Mouse (Mus musculus): ENCODE results near the gene Psat1.

Psat1 gene

GRCm38 (mm10) chr19:15947237-15947636 is at the start of gene Psat1:
Gene Psat1, minus strand, starts transcription at chr19:15947337.
- no peak for DNase-seq (ENCODE audit: low read depth, low spot score)

- no peak for DNase-seq (ENCODE audit: low read depth, low spot score)
These were observed 43.0 kb upstream of the Psat1 start for GRCm38 (mm10) chr19:15990102-15990501.

DNA sequence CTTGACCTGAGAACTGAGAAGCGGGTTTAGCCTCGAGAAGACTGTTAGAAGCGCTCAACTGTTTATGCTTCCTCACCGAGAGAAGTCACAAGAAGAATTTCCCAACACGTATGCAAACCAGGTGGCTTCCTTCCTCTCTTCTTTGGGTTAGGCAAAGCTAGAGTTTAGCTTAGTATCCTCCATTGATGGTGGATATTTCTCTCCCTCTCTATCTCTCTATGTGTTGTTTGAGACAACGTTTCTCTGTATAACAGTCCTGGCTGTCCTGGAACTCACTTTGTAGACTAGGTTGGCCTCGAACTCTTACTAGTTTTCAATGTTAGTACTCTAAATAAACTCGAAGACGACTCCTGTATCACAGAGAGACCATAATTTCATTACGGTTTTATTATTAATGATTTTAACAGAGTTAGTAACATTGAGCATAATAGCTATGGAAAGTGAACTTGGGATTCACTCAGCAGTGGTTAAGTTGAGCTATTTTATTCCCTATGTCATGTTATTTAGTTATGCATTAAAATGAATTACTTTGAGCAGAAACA is 38.1 kb upstream of the Psat1 start:
- no peak for DNase-seq (ENCODE audit: low read depth, low spot score)

- peak; percentile 89 for DNase-seq (ENCODE audit: low read depth, low spot score)
These were observed 37.5 kb upstream of the Psat1 start, which contains the start of gene Cep78 for GRCm38 (mm10) chr19:15984449-15985171. Gene Cep78, minus strand, starts transcription at chr19:15984989.

DNA sequence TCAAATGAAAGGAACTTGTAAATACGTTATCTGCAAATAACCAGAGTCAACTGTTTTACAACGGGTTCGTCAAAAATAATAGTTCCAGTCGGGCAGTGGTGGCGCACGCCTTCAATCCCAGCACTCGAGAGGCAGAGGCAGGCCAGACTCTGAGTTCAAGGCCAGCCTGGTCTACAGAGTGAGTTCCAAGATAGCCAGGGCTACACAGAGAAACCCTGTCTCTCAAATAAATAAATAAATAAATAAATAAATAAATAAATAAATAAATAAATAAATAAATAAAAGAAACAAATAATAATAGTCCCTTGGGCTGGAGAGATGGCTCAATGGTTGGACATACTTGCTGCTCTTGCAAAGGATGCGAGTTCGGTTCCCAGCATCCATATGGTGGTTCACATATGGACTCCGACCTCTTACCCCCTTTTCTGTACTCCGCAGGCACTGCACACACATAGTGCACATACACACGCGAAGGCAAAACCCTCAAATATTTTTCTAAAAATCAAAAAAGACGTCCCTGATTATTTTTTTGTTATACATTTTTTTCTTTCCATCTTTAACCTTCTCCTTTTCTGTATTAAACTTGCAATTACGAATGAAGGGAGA is 36.7 kb upstream of the Psat1 start:
- no peak for DNase-seq (ENCODE audit: low read depth, low spot score)

DNA sequence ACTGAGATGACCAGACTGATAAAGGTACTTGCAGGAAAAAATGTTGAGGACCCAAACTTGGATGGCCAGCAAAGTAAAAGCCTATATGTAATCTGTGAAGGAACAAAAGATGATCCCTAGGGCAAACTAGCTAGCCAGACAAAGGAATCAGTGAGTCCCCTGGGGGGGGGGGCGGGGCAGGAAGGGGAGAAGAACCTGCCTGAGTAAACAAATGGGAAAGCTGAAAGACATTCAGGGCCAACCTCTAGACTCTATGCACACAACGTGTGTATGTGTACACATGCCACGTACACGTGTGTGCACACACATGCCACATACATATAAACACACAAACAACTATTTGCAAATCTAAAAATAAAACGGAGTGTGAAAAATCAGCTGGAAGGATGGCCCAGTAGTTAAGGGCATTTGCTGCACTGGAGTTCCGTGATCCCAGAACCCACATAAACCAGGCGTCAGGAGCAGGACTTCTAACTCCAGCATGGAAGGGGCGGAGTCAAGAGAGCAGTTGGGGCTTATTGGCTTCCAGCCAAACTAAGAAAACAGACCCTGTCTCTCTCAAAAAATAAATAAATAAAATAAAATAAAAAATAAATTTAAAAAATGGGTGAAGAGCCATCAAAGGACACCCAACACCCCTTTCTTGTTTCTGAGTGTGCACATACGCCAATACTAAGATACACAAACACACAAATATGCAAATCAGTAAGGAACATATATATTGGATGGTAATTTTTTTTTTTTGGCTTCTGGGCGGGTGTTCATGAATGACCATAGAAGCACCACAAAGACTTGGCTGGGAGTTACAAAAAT is 36.0 kb upstream of the Psat1 start:
- DNase-seq (ENCODE audit: low read depth, low spot score): peak; percentile 74

GRCm38 (mm10) chr19:15981861-15982260 is 34.7 kb upstream of the Psat1 start:
- peak; percentile 81 for DNase-seq (ENCODE audit: low read depth, low spot score)

DNA sequence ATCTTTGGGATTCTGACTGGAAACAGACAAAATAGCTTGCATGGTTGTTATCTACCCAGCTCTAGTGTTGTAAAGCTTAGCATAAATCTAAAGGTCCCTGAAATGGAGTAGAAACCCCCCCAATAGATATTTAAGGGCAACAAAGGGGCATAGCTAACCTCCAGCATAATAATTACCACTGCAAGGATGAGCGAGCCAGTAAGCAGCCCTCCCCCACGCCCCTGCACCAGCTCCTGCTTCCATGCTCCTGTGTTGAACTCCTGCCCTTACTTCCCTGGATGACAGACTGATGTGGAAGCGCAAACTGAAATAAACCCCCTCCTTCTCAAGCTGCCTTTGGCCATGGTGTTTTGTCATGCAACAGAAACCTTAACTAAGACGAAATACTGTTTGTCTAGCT is 26.2 kb upstream of the Psat1 start:
- no peak for DNase-seq (ENCODE audit: low read depth, low spot score)

DNA sequence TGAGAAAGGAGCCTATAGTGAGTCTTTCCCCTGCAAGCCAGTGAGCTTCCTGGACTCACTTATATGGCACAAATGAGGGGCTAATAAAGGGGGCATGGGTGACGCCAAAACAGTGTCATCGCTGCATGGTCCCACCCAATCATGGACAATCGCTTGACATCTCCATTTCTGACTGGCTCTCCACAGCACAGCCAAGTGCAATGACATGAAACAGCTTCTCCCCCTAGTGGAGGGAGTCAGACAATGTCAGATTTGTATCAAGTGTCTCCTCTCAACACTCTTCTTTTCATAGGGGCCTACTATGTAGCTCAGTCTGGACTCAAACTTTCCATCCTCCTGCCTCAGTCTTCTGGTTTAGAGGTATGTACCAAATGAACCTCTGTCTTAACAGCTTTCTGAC is 17.9 kb upstream of the Psat1 start:
- peak; percentile 75 for DNase-seq (ENCODE audit: low read depth, low spot score)

DNA sequence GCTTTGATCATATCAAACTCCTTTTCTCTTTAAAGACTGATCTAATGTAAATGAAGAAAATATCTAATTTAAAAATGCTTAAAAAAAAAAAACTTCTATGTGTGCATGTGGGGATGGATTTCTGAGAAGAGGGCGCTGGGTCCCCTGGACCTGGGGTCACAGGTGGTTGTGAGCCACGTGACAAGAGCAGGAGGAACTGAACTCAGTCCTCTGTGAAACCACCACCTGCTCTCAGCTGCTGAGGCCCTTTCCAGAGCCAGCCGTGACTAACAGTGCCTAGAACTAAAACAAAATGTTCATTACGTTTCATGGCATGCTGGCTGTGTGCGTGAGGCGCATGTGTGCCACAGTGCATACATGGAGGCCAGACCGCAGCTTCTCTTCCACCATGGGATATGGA is 17.4 kb upstream of the Psat1 start:
- DNase-seq (ENCODE audit: low read depth, low spot score): no peak

- DNase-seq (ENCODE audit: low read depth, low spot score): peak; percentile 57
These were observed 16.0 kb upstream of the Psat1 start for GRCm38 (mm10) chr19:15963011-15963695.

GRCm38 (mm10) chr19:15962313-15962712 is 15.2 kb upstream of the Psat1 start:
- DNase-seq (ENCODE audit: low read depth, low spot score): no peak

DNA sequence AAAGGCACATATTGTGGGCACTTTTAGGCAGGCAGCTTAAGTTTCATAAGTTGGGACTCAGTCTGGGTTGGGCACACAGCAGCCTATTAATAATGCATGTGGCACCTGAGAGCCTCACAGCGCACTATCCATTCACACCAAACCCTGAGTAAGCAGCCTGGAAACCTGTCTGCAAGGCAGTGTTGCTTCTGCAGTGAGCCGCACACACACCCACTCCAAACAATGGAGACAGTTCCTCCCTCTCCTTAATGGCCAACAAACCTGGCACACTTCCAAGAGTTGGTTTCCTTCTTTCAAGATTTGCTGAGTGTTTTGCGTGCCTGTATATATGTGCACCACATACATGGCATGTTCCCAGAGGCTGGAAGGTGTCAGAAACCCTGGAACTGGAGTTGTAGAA is 3.1 kb upstream of the Psat1 start:
- peak; percentile 74 for DNase-seq (ENCODE audit: low read depth, low spot score)

- no peak for DNase-seq (ENCODE audit: low read depth, low spot score)
These were observed 1.7 kb upstream of the Psat1 start for GRCm38 (mm10) chr19:15948867-15949266.

DNA sequence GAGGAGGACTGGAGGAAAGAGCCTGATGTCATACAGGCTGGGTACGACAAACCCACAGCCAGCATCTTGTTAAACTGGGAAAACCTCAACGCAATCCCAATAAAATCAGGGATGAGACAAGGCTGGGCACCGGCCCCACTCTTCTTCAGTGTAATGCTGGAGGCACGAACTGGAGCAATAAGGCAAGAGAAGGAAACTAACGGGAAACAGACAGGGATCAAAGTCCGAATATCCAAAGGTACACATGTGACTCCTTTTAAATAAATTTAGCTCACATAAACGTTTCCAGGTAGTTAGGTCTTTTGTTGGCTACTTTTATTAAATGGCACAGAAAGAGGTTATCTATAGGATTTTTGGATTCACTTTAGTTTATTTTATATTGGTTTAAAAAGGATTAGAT is 1.3 kb upstream of the Psat1 start:
- no peak for DNase-seq (ENCODE audit: low read depth, low spot score)

- peak; percentile 37 for DNase-seq (ENCODE audit: low read depth, low spot score)
These were observed 474 bp downstream of the Psat1 start for GRCm38 (mm10) chr19:15946663-15947062.

- DNase-seq (ENCODE audit: low read depth, low spot score): no peak
These were observed 4.1 kb downstream of the Psat1 start for GRCm38 (mm10) chr19:15943117-15943423.

DNA sequence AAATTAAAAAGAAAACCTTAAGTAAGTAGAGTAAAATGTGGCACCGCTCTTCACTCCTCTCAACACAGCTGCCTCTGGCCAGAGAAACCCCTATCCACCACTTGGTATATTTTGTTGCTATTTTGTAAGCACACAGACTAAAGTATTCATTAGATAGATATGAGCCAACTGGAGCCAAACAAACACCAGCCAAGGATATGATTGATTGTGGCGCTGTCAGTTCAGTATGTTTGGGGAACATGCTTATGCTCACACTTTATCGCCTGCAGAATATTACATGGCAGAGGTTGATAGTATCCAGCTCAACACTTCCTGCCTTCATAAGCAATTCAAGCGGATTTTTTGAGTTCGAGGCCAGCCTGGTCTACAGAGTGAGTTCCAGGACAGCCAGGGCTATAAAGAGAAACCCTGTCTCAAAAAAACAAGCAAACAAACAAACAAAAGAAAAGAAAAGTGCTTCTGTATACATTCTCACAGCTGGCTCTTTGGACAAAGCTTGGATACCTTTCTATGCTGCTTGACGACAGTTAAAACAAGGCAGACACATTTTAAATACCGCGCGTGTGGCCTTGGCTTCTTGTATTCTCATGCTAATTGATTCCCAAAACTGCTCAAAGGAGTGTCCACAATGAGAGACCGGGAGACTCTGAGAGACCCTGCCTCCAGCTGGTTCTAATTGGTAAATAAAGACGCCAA is 4.6 kb downstream of the Psat1 start:
- peak; percentile 98 for DNase-seq (ENCODE audit: low read depth, low spot score)

DNA sequence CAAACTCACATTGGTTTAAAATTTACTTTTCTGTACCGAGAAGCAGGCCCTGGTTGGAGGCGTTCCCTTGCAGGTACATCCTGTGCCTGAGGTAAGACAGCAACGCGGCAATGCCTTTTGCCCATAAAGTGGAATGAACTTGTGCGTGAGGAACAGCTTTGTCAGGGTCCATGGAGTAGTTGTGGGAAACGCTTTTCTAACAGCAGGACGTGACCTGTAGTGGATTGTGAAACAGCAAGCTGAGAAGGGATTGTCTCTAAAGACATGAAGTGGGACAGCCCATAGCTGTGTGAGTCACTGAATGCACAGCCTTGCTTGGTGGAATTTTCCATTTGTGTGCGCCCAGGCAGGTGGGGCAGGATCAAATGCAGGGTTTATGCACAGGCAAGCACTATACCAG is 5.7 kb downstream of the Psat1 start:
- DNase-seq (ENCODE audit: low read depth, low spot score): peak; percentile 62

GRCm38 (mm10) chr19:15925719-15926045 is 21.5 kb downstream of the Psat1 start:
- DNase-seq (ENCODE audit: low read depth, low spot score): peak; percentile 10
